Mouse (Mus musculus): ENCODE measurements around the gene Mbnl2.

- TF ChIP-seq POLR2A (IDR thresholded peaks at IDR 0.05; ENCODE audit: borderline replicate concordance, control insufficient read depth, low read depth, low read length) (no peak), CTCF (IDR thresholded peaks at IDR 0.05; ENCODE audit: control insufficient read depth, insufficient read depth, low read length) (no peak)
Observed at GRCm38 (mm10) chr14:120409854-120410253, 134.4 kb downstream of the Mbnl2 start.
